Mouse (Mus musculus) heart, postnatal 25 days (tissue): ENCODE results near the gene Vdac1. TPM values are rescaled to one million over a fixed set of nuclear protein-coding genes. Genes with fewer than 3 reads are reported as not detected.
"Not testable (repeated sequence)": the region's sequence is repeated elsewhere in the genome, so short reads cannot be mapped to it uniquely, and the experiment has no call there.

Source experiments
- DNase-seq: peaks from one replicate; pipeline ENCODE4 v3.0.0; 2022; ENCODE audit warnings: low spot score
- intact Hi-C: fragments of 180-260 bp; cut with DNase I; formaldehyde crosslinking; loops from one replicate; pipeline ENCODE4 v1.15.1; 2025
- total RNA-seq, 2 experiments: library from RNA; stranded (reverse); gene quantifications; 2 replicates each; pipeline ENCODE4 v1.2.3; 2021

The Vdac1 gene
- total RNA-seq, 2 experiments from 2014 or later: 1,015 to 1,076 TPM

- intact Hi-C loops: no loop called here
- no peak for DNase-seq
Observed at GRCm38 (mm10) chr11:52368176-52368985, 7.7 kb downstream of the Vdac1 start.

GRCm38 (mm10) chr11:52369252-52370134 lies 8.8 kb downstream of the Vdac1 start:
- intact Hi-C loops: no loop called here
- DNase-seq: no peak

GRCm38 (mm10) chr11:52370135-52370452 lies 9.4 kb downstream of the Vdac1 start:
- no peak for DNase-seq
- intact Hi-C loops: no loop called here

GRCm38 (mm10) chr11:52370538-52370937 lies 9.9 kb downstream of the Vdac1 start:
- no peak for DNase-seq
- intact Hi-C loops: no loop called here

GRCm38 (mm10) chr11:52373841-52374240 lies 13.2 kb downstream of the Vdac1 start:
- no peak for DNase-seq
- intact Hi-C loops: loop anchor here (2.0 kb wide), 1 partner anchor 27 kb away; no protein-coding TSS in a partner anchor

GRCm38 (mm10) chr11:52374340-52374739 lies 13.7 kb downstream of the Vdac1 start:
- intact Hi-C loops: loop anchor here (2.0 kb wide), 1 partner anchor 28 kb away; no protein-coding TSS in a partner anchor
- DNase-seq: peak; percentile 28

- intact Hi-C loops: no loop called here
- DNase-seq: peak; percentile 33
Observed at GRCm38 (mm10) chr11:52377579-52377978, 16.9 kb downstream of the Vdac1 start.

- no peak for DNase-seq
- intact Hi-C loops: no loop called here
Observed at GRCm38 (mm10) chr11:52379241-52379640, 18.6 kb downstream of the Vdac1 start.

- intact Hi-C loops: no loop called here
Observed at GRCm38 (mm10) chr11:52383741-52384140, 23.1 kb downstream of the Vdac1 start.

GRCm38 (mm10) chr11:52384667-52385066 lies 24.0 kb downstream of the Vdac1 start:
- intact Hi-C loops: no loop called here

More at GRCm38 (mm10) chr11:52383741-52384140, 23.1 kb downstream of the Vdac1 start:
- no peak for DNase-seq

GRCm38 (mm10) chr11:52386892-52387291 lies 26.2 kb downstream of the Vdac1 start:
- intact Hi-C loops: no loop called here

More at GRCm38 (mm10) chr11:52384667-52385066, 24.0 kb downstream of the Vdac1 start:
- DNase-seq: no peak

GRCm38 (mm10) chr11:52388150-52388549 lies 27.5 kb downstream of the Vdac1 start:
- DNase-seq: no peak
- intact Hi-C loops: no loop called here

More at GRCm38 (mm10) chr11:52386892-52387291, 26.2 kb downstream of the Vdac1 start:
- no peak for DNase-seq

GRCm38 (mm10) chr11:52388979-52389378 lies 28.3 kb downstream of the Vdac1 start:
- DNase-seq, intact Hi-C loops: not testable (repeated sequence)

GRCm38 (mm10) chr11:52389933-52390332 lies 29.3 kb downstream of the Vdac1 start:
- DNase-seq: no peak
- intact Hi-C loops: no loop called here

GRCm38 (mm10) chr11:52394494-52394893 lies 33.8 kb downstream of the Vdac1 start:
- intact Hi-C loops: no loop called here
- DNase-seq: no peak

- intact Hi-C loops: no loop called here
- DNase-seq: no peak
Observed at GRCm38 (mm10) chr11:52395343-52395742, 34.7 kb downstream of the Vdac1 start.

- intact Hi-C loops: no loop called here
- DNase-seq: peak; percentile 84
Observed at GRCm38 (mm10) chr11:52395940-52396596, 35.4 kb downstream of the Vdac1 start, which contains the start of gene 9530068E07Rik. 9530068E07Rik (plus strand) TSS chr11:52396428.

GRCm38 (mm10) chr11:52396597-52397188 lies 36.0 kb downstream of the Vdac1 start:
- intact Hi-C loops: no loop called here
- no peak for DNase-seq

- no peak for DNase-seq
- intact Hi-C loops: no loop called here
Observed at GRCm38 (mm10) chr11:52397385-52397987, 36.8 kb downstream of the Vdac1 start.
